Mouse (Mus musculus) ES-Bruce4 (cell line): ENCODE data around the gene Tceal9. TPM values are rescaled to one million over a fixed set of nuclear protein-coding genes. Genes with fewer than 3 reads are reported as not detected.
"Not testable (repeated sequence)": the region's sequence is repeated elsewhere in the genome, so short reads cannot be mapped to it uniquely, and the experiment has no call there.

Experiments
- H3K27ac ChIP-seq: 2 replicates; pipeline ENCODE4 v1.5.1; 2012; ENCODE audit warnings: low read length, inconsistent platforms; ENCODE audit not compliant: insufficient read depth
- H3K27me3 ChIP-seq: 2 replicates; pipeline ENCODE4 v1.6.1; 2012; ENCODE audit warnings: mild to moderate bottlenecking, low read length, inconsistent platforms; ENCODE audit not compliant: control insufficient read depth, poor library complexity, insufficient read depth, severe bottlenecking
- H3K36me3 ChIP-seq: 2 replicates; pipeline ENCODE4 v1.6.1; 2012; ENCODE audit warnings: inconsistent platforms, mild to moderate bottlenecking, low read length, moderate library complexity; ENCODE audit not compliant: control insufficient read depth, poor library complexity, insufficient read depth, severe bottlenecking
- H3K4me1 ChIP-seq: one replicate; pipeline ENCODE4 v1.8.1; 2011; ENCODE audit warnings: low read length; ENCODE audit not compliant: control insufficient read depth, insufficient read depth
- H3K4me3 ChIP-seq: 2 replicates; pipeline ENCODE4 v1.5.1; 2011; ENCODE audit warnings: low read depth, mild to moderate bottlenecking, low read length
- H3K9ac ChIP-seq: 2 replicates; pipeline ENCODE4 v1.6.1; 2012; ENCODE audit warnings: low read depth, mild to moderate bottlenecking, inconsistent platforms; ENCODE audit not compliant: poor library complexity, severe bottlenecking
- H3K9me3 ChIP-seq: replicated peaks from 2 replicates; pipeline ENCODE4 v1.6.1; 2012; ENCODE audit warnings: mild to moderate bottlenecking, low read length, inconsistent platforms; ENCODE audit not compliant: control insufficient read depth, poor library complexity, insufficient read depth, severe bottlenecking
- CTCF ChIP-seq: IDR thresholded peaks from one replicate; pipeline ENCODE4 v1.8.1; 2011; ENCODE audit warnings: low read depth, low read length
- EP300 ChIP-seq: IDR thresholded peaks from 2 replicates; pipeline ENCODE4 v1.6.1; 2011; ENCODE audit warnings: low read depth, low read length; ENCODE audit not compliant: insufficient read depth
- POLR2A ChIP-seq: IDR thresholded peaks from one replicate; pipeline ENCODE4 v1.8.1; 2011; ENCODE audit warnings: low read length; ENCODE audit not compliant: insufficient read depth
- polyA plus RNA-seq: library from polyadenylated mRNA; stranded (reverse); fragments of >200 nt; gene quantifications from 2 replicates; pipeline ENCODE4 v1.2.4, GENCODE M21; 2011; ENCODE audit warnings: low read depth; ENCODE audit not compliant: missing spikeins, insufficient read depth, insufficient read length

Tceal9 gene
- polyA plus RNA-seq, 1 experiment: 527 TPM

- H3K27ac ChIP-seq: no peak overlapping the region
- no peak for TF ChIP-seq CTCF
- TF ChIP-seq POLR2A: no peak
- no peak for TF ChIP-seq EP300
- no peaks in the 10 kb centered on the region for H3K27me3 ChIP-seq
- no peak overlapping the region for H3K4me3 ChIP-seq
- H3K9me3 ChIP-seq: no peaks in the 10 kb centered on the region
- H3K9ac ChIP-seq: no peak overlapping the region
- H3K4me1 ChIP-seq: peaks cover 3% of the 10 kb centered on the region
- H3K36me3 ChIP-seq: peaks cover 11% of the 10 kb centered on the region
Observed at GRCm38 (mm10) chrX:136268173-136268572, 23.3 kb downstream of the Tceal9 start.

- peaks cover 11% of the 10 kb centered on the region for H3K36me3 ChIP-seq
- peak within 1 kb of the TSS; percentile 92 for H3K9ac ChIP-seq
- not testable (repeated sequence) for H3K27me3 ChIP-seq, H3K9me3 ChIP-seq, H3K4me1 ChIP-seq, H3K27ac ChIP-seq
- peak within 1 kb of the TSS; percentile 82 for H3K4me3 ChIP-seq
Observed at GRCm38 (mm10) chrX:136269743-136270392, 25.0 kb downstream of the Tceal9 start, which contains the start of gene Bex3. Bex3 (plus strand) TSS chrX:136270253.

GRCm38 (mm10) chrX:136270393-136271111 is 25.7 kb downstream of the Tceal9 start:
- H3K4me1 ChIP-seq, H3K27me3 ChIP-seq, H3K27ac ChIP-seq, H3K9me3 ChIP-seq: not testable (repeated sequence)
- peak overlapping the region; percentile 82 for H3K4me3 ChIP-seq
- H3K36me3 ChIP-seq: peaks cover 11% of the 10 kb centered on the region
- H3K9ac ChIP-seq: peak overlapping the region; percentile 92

GRCm38 (mm10) chrX:136274542-136274941 is 29.7 kb downstream of the Tceal9 start:
- H3K36me3 ChIP-seq: peaks cover 11% of the 10 kb centered on the region
- H3K27me3 ChIP-seq: no peaks in the 10 kb centered on the region
- peaks cover 3% of the 10 kb centered on the region for H3K4me1 ChIP-seq
- H3K27ac ChIP-seq: no peak overlapping the region
- no peak overlapping the region for H3K4me3 ChIP-seq
- H3K9me3 ChIP-seq: no peaks in the 10 kb centered on the region
- no peak for TF ChIP-seq POLR2A
- no peak for TF ChIP-seq EP300
- no peak for TF ChIP-seq CTCF
- no peak overlapping the region for H3K9ac ChIP-seq

GRCm38 (mm10) chrX:136275386-136275785 is 30.5 kb downstream of the Tceal9 start:
- Histone ChIP-seq H3K9ac (no peak overlapping the region), H3K36me3 (peaks cover 11% of the 10 kb centered on the region), H3K4me3 (no peak overlapping the region), H3K9me3 (no peaks in the 10 kb centered on the region), H3K27me3 (no peaks in the 10 kb centered on the region), H3K4me1 (peaks cover 3% of the 10 kb centered on the region), H3K27ac (no peak overlapping the region)
- TF ChIP-seq CTCF (no peak), EP300 (no peak), POLR2A (no peak)

GRCm38 (mm10) chrX:136277577-136277976 is 32.7 kb downstream of the Tceal9 start:
- TF ChIP-seq EP300 (no peak), POLR2A (no peak), CTCF (no peak)
- peaks cover 2% of the 10 kb centered on the region; the same call in 1 of the 2 replicates for H3K36me3 ChIP-seq
- H3K4me3 ChIP-seq: no peak overlapping the region
- H3K9ac ChIP-seq: no peak overlapping the region
- H3K27ac ChIP-seq: no peak overlapping the region
- no peaks in the 10 kb centered on the region for H3K27me3 ChIP-seq
- H3K4me1 ChIP-seq: no peaks in the 10 kb centered on the region
- no peaks in the 10 kb centered on the region for H3K9me3 ChIP-seq
